Comparison of ENCODE assay signal across 8 mouse cellular contexts in genomic region chr13:8886185-8886560, GRCm38 (mm10). TPM values are rescaled to one million over a fixed set of nuclear protein-coding genes. Genes with fewer than 3 reads are reported as not detected.
DNase-seq lines count a peak whose midpoint lies in the region; ATAC-seq and TF ChIP-seq lines count a peak whose summit lies in the region.

No protein-coding gene starts in this region.

- no peak for ATAC-seq in lung, embryonic 15.5 days (ENCODE audit: borderline replicate concordance, extremely low read depth, low FRiP score, low TSS enrichment)
- no peak for ATAC-seq in neural tube, embryonic 15.5 days (ENCODE audit: low FRiP score)

- no peaks in the 10 kb centered on the region for H3K9me3 ChIP-seq in lung, embryonic 15.5 days
- no peaks in the 10 kb centered on the region for H3K9me3 ChIP-seq in limb, embryonic 10.5 days (replicated peaks)
- H3K9me3 ChIP-seq in neural tube, embryonic 15.5 days (replicated peaks), result no peaks in the 10 kb centered on the region

- TF ChIP-seq CTCF in embryonic fibroblast, embryonic 13.5 days (IDR thresholded peaks at IDR 0.05; ENCODE audit: borderline replicate concordance, insufficient read depth, low read length), result no peak

- no peaks in the 10 kb centered on the region for H3K27me3 ChIP-seq in lung, embryonic 15.5 days
- no peaks in the 10 kb centered on the region for H3K27me3 ChIP-seq in limb, embryonic 10.5 days (ENCODE audit: low read depth, poor library complexity, severe bottlenecking)
- H3K27me3 ChIP-seq in neural tube, embryonic 15.5 days (replicated peaks), result no peaks in the 10 kb centered on the region

- peak overlapping the region; percentile 67 for H3K4me2 ChIP-seq in lung, embryonic 15.5 days
- H3K4me2 ChIP-seq in neural tube, embryonic 15.5 days, result peak overlapping the region; percentile 63

- H3K36me3 ChIP-seq in lung, embryonic 15.5 days, result peaks cover 17% of the 10 kb centered on the region
- peaks cover 24% of the 10 kb centered on the region for H3K36me3 ChIP-seq in limb, embryonic 10.5 days
- peaks cover 14% of the 10 kb centered on the region for H3K36me3 ChIP-seq in neural tube, embryonic 15.5 days

- H3K9ac ChIP-seq in lung, embryonic 15.5 days, result peak overlapping the region; percentile 63
- peak overlapping the region; percentile 75 for H3K9ac ChIP-seq in neural tube, embryonic 15.5 days (replicated peaks)

- TF ChIP-seq POLR2A in embryonic fibroblast, embryonic 13.5 days (IDR thresholded peaks at IDR 0.05; ENCODE audit: low read depth, low read length), result no peak

- H3K4me3 ChIP-seq in lung, embryonic 15.5 days, result peak overlapping the region; percentile 62
- H3K4me3 ChIP-seq in embryonic fibroblast, embryonic 13.5 days (ENCODE audit: insufficient read depth, low read length), result peak overlapping the region; percentile 69
- H3K4me3 ChIP-seq in limb, embryonic 10.5 days, result peak overlapping the region; percentile 81
- H3K4me3 ChIP-seq in neural tube, embryonic 15.5 days (replicated peaks), result peak overlapping the region; percentile 80

- DNase-seq in lung, postnatal 14 days, result no peak
- no peak for DNase-seq in limb, embryonic 10.5 days (ENCODE audit: low spot score)
- no peak for DNase-seq in adrenal gland, postnatal 25 days
- no peak for DNase-seq in frontal cortex, postnatal 14 days (ENCODE audit: low spot score in 2 of 2)
- no peak for DNase-seq in gastrocnemius, adult 18-20 months (ENCODE audit: low spot score)

- H3K4me1 ChIP-seq in lung, embryonic 15.5 days, result 0 out of 2 replicates have a peak, but pooled peaks cover 6% of the 10 kb centered on the region
- H3K4me1 ChIP-seq in embryonic fibroblast, embryonic 13.5 days (ENCODE audit: control insufficient read depth, insufficient read depth, low read length), result no peaks in the 10 kb centered on the region
- peaks cover 6% of the 10 kb centered on the region; the same call in 1 of the 2 replicates for H3K4me1 ChIP-seq in limb, embryonic 10.5 days
- peaks cover 25% of the 10 kb centered on the region for H3K4me1 ChIP-seq in neural tube, embryonic 15.5 days

- peak overlapping the region; percentile 92; the same call in 1 of the 2 replicates for H3K27ac ChIP-seq in lung, embryonic 15.5 days
- H3K27ac ChIP-seq in embryonic fibroblast, embryonic 13.5 days (ENCODE audit: insufficient read depth, low read length), result no peak overlapping the region
- peak overlapping the region; percentile 96 for H3K27ac ChIP-seq in limb, embryonic 10.5 days
- H3K27ac ChIP-seq in neural tube, embryonic 15.5 days (replicated peaks), result peak overlapping the region; percentile 99

- WGBS in lung, embryonic 15.5 days, result 4% methylated on average over 9 of the region's 9 CpGs
- 6% methylated on average over 9 of the region's 9 CpGs for WGBS in limb, embryonic 10.5 days
- WGBS in neural tube, embryonic 15.5 days, result 3% methylated on average over 9 of the region's 9 CpGs

RNA-seq across cellular contexts. Expression of gene Idi1, which starts 0.9 kb away (rescaled TPM):
- polyA plus RNA-seq in lung, embryonic 15.5 days (2015; fragmentation: Nextera tagmentation; extraction: Ambion mirVana), result 67.9 and 73.0 TPM in 2 replicates
- 108 and 140 TPM in 2 replicates for polyA plus RNA-seq in embryonic fibroblast, embryonic 13.5 days (2011; ENCODE audit: insufficient read length, low read depth, missing spikeins)
- 112 and 115 TPM in 2 replicates for polyA plus RNA-seq in limb, embryonic 10.5 days (2016; fragmentation: Nextera tagmentation; extraction: Ambion mirVana)
- polyA plus RNA-seq in neural tube, embryonic 15.5 days (2015; fragmentation: Nextera tagmentation; extraction: Ambion mirVana), result 103 and 107 TPM in 2 replicates
- 258 and 343 TPM in 2 replicates for total RNA-seq in adrenal gland, postnatal 25 days (2021)
- total RNA-seq in gastrocnemius, adult 18-20 months (2021), result 1 to 10 TPM; 5.1 to 5.5 TPM

RNA-seq across cellular contexts. Expression of gene Wdr37, which starts 14.5 kb away (rescaled TPM):
- polyA plus RNA-seq in lung, embryonic 15.5 days (2015; fragmentation: Nextera tagmentation; extraction: Ambion mirVana), result 19.9 and 22.1 TPM in 2 replicates
- polyA plus RNA-seq in embryonic fibroblast, embryonic 13.5 days (2011; ENCODE audit: insufficient read length, low read depth, missing spikeins), result 28.6 and 32.8 TPM in 2 replicates
- 21.0 and 25.3 TPM in 2 replicates for polyA plus RNA-seq in limb, embryonic 10.5 days (2016; fragmentation: Nextera tagmentation; extraction: Ambion mirVana)
- 44.5 and 48.2 TPM in 2 replicates for polyA plus RNA-seq in neural tube, embryonic 15.5 days (2015; fragmentation: Nextera tagmentation; extraction: Ambion mirVana)
- total RNA-seq in adrenal gland, postnatal 25 days (2021), result 43.0 and 51.0 TPM in 2 replicates
- total RNA-seq in gastrocnemius, adult 18-20 months (2021), result 10 to 100 TPM; 28.1 to 31.2 TPM
